Mouse (Mus musculus) liver, embryonic 13.5 days (tissue): ENCODE results near the gene Lrp1. TPM values are rescaled to one million over a fixed set of nuclear protein-coding genes. Genes with fewer than 3 reads are reported as not detected.
A peak's percentile ranks its signal among the peaks of the same experiment; 100 is the strongest.

Source experiments
- ATAC-seq: fragments of 200-750 bp; cut with Nextera tagmentation; 2 replicates; pipeline ENCODE4 v1.8.0; 2017; ENCODE audit warnings: low read depth, mild to moderate bottlenecking, moderate number of reproducible peaks, moderate library complexity
- DNase-seq: peaks from one replicate; pipeline ENCODE4 v3.0.0; 2022
- H3K27ac ChIP-seq: fragments of 300-500 bp; sonication (generic); 2 replicates; pipeline ENCODE4 v1.5.1; 2015; ENCODE audit warnings: moderate library complexity, mild to moderate bottlenecking, inconsistent platforms
- H3K27me3 ChIP-seq: fragments of 300-500 bp; sonication (generic); 2 replicates; pipeline ENCODE4 v1.6.1; 2015; ENCODE audit warnings: mild to moderate bottlenecking, inconsistent platforms
- H3K36me3 ChIP-seq: fragments of 300-500 bp; sonication (generic); 2 replicates; pipeline ENCODE4 v1.6.1; 2015; ENCODE audit warnings: mild to moderate bottlenecking, inconsistent platforms
- H3K4me1 ChIP-seq: fragments of 300-500 bp; sonication (generic); replicated peaks from 2 replicates; pipeline ENCODE4 v1.6.1; 2015; ENCODE audit warnings: inconsistent platforms
- H3K4me2 ChIP-seq: fragments of 300-500 bp; sonication (generic); 2 replicates; pipeline ENCODE4 v1.6.1; 2015; ENCODE audit warnings: inconsistent platforms, mild to moderate bottlenecking, moderate library complexity
- H3K4me3 ChIP-seq: fragments of 300-500 bp; sonication (generic); replicated peaks from 2 replicates; pipeline ENCODE4 v1.5.1; 2015; ENCODE audit warnings: mild to moderate bottlenecking, inconsistent platforms
- H3K9ac ChIP-seq: fragments of 300-500 bp; sonication (generic); 2 replicates; pipeline ENCODE4 v1.6.1; 2015; ENCODE audit warnings: mild to moderate bottlenecking, inconsistent platforms
- H3K9me3 ChIP-seq: fragments of 300-500 bp; sonication (generic); replicated peaks from 2 replicates; pipeline ENCODE4 v1.6.1; 2016; ENCODE audit warnings: inconsistent platforms
- WGBS: fragments of 180-500 bp; shearing (Covaris S2); methylation state at CpG from one replicate; pipeline ENCODE4 v1.1.7; 2015; ENCODE audit not compliant: insufficient replicate concordance; 5-methylcytosine and 5-hydroxymethylcytosine counted together
- polyA plus RNA-seq: library from polyadenylated mRNA; unstranded; fragments of >200 nt; fragmentation: Nextera tagmentation; extraction: Ambion mirVana; gene quantifications from 2 replicates; pipeline ENCODE4 v1.2.1, GENCODE M21; 2015

Lrp1 gene
- polyA plus RNA-seq, 1 experiment from 2014 or later: 15.1 TPM

GRCm38 (mm10) chr10:127612079-127612775, 8.7 kb downstream of the Lrp1 start:
- Histone ChIP-seq H3K36me3 (peaks cover 19% of the 10 kb centered on the region; the same call in 1 of the 2 replicates), H3K4me2 (no peak overlapping the region), H3K9ac (no peak overlapping the region), H3K9me3 (no peaks in the 10 kb centered on the region), H3K4me3 (no peak overlapping the region), H3K27me3 (peaks cover 28% of the 10 kb centered on the region), H3K27ac (peak overlapping the region; percentile 59), H3K4me1 (peaks cover 59% of the 10 kb centered on the region)
- ATAC-seq (peak; percentile 63), DNase-seq (no peak)
- 34% methylated on average over 14 of the region's 14 CpGs for WGBS

- ATAC-seq (no peak), DNase-seq (no peak)
- H3K9ac ChIP-seq: no peak overlapping the region
- H3K36me3 ChIP-seq: peaks cover 33% of the 10 kb centered on the region; the same call in 1 of the 2 replicates
- no peak overlapping the region for H3K4me3 ChIP-seq
- no peak overlapping the region for H3K4me2 ChIP-seq
- H3K4me1 ChIP-seq: peaks cover 41% of the 10 kb centered on the region
- no peak overlapping the region for H3K27ac ChIP-seq
- WGBS: 61% methylated on average over 9 of the region's 9 CpGs
- peaks cover 8% of the 10 kb centered on the region for H3K27me3 ChIP-seq
- H3K9me3 ChIP-seq: no peaks in the 10 kb centered on the region
Measured at GRCm38 (mm10) chr10:127610066-127610415, 10.9 kb downstream of the Lrp1 start.

GRCm38 (mm10) chr10:127609415-127610065, 11.4 kb downstream of the Lrp1 start:
- Histone ChIP-seq H3K9ac (no peak overlapping the region), H3K27ac (no peak overlapping the region), H3K4me2 (no peak overlapping the region), H3K36me3 (peaks cover 33% of the 10 kb centered on the region; the same call in 1 of the 2 replicates), H3K4me1 (peaks cover 41% of the 10 kb centered on the region), H3K4me3 (no peak overlapping the region), H3K9me3 (no peaks in the 10 kb centered on the region), H3K27me3 (peaks cover 3% of the 10 kb centered on the region; the same call in 1 of the 2 replicates)
- ATAC-seq: no peak
- no peak for DNase-seq
- WGBS: 60% methylated on average over 9 of the region's 9 CpGs

GRCm38 (mm10) chr10:127607059-127607458, 13.9 kb downstream of the Lrp1 start:
- H3K9ac ChIP-seq: no peak overlapping the region
- no peak for DNase-seq
- ATAC-seq: no peak
- 0 out of 2 replicates have a peak, but pooled peaks cover 7% of the 10 kb centered on the region for H3K27me3 ChIP-seq
- H3K36me3 ChIP-seq: peaks cover 39% of the 10 kb centered on the region; the same call in 1 of the 2 replicates
- 65% methylated on average over 7 of the region's 7 CpGs for WGBS
- peaks cover 32% of the 10 kb centered on the region for H3K4me1 ChIP-seq
- H3K27ac ChIP-seq: no peak overlapping the region
- no peak overlapping the region for H3K4me2 ChIP-seq
- H3K9me3 ChIP-seq: no peaks in the 10 kb centered on the region
- H3K4me3 ChIP-seq: no peak overlapping the region

- Histone ChIP-seq H3K4me2 (no peak overlapping the region), H3K4me1 (peaks cover 31% of the 10 kb centered on the region), H3K4me3 (no peak overlapping the region), H3K27ac (no peak overlapping the region), H3K9ac (no peak overlapping the region), H3K36me3 (peaks cover 38% of the 10 kb centered on the region; the same call in 1 of the 2 replicates), H3K9me3 (no peaks in the 10 kb centered on the region), H3K27me3 (0 out of 2 replicates have a peak, but pooled peaks cover 7% of the 10 kb centered on the region)
- WGBS: 73% methylated on average over 9 of the region's 9 CpGs
- DNase-seq: no peak
- no peak for ATAC-seq
Measured at GRCm38 (mm10) chr10:127605756-127606155, 15.2 kb downstream of the Lrp1 start.

GRCm38 (mm10) chr10:127605251-127605547, 15.7 kb downstream of the Lrp1 start:
- 58% methylated on average over 8 of the region's 8 CpGs for WGBS
- no peak overlapping the region for H3K27ac ChIP-seq
- 0 out of 2 replicates have a peak, but pooled peaks cover 7% of the 10 kb centered on the region for H3K27me3 ChIP-seq
- H3K9ac ChIP-seq: no peak overlapping the region
- H3K4me2 ChIP-seq: no peak overlapping the region
- H3K4me1 ChIP-seq: peaks cover 37% of the 10 kb centered on the region
- ATAC-seq (no peak), DNase-seq (no peak)
- peaks cover 37% of the 10 kb centered on the region; the same call in 1 of the 2 replicates for H3K36me3 ChIP-seq
- no peaks in the 10 kb centered on the region for H3K9me3 ChIP-seq
- no peak overlapping the region for H3K4me3 ChIP-seq

- no peak for DNase-seq
- peak overlapping the region; percentile 63 for H3K27ac ChIP-seq
Measured at GRCm38 (mm10) chr10:127604465-127605250, 16.3 kb downstream of the Lrp1 start.

GRCm38 (mm10) chr10:127603437-127604371, 17.2 kb downstream of the Lrp1 start:
- Histone ChIP-seq H3K36me3 (peaks cover 26% of the 10 kb centered on the region; the same call in 1 of the 2 replicates), H3K9ac (no peak overlapping the region), H3K27me3 (0 out of 2 replicates have a peak, but pooled peaks cover 7% of the 10 kb centered on the region), H3K4me2 (peak overlapping the region; percentile 14; the same call in 1 of the 2 replicates), H3K4me1 (peaks cover 49% of the 10 kb centered on the region), H3K4me3 (no peak overlapping the region; the same call in 1 of the 2 replicates), H3K9me3 (no peaks in the 10 kb centered on the region), H3K27ac (peak overlapping the region; percentile 63)
- DNase-seq (no peak), ATAC-seq (no peak)
- 20% methylated on average over 13 of the region's 13 CpGs for WGBS

More at GRCm38 (mm10) chr10:127604465-127605250, 16.3 kb downstream of the Lrp1 start:
- H3K9me3 ChIP-seq: no peaks in the 10 kb centered on the region
- no peak overlapping the region for H3K4me2 ChIP-seq
- no peak overlapping the region for H3K9ac ChIP-seq
- 0 out of 2 replicates have a peak, but pooled peaks cover 7% of the 10 kb centered on the region for H3K27me3 ChIP-seq
- H3K4me1 ChIP-seq: peaks cover 42% of the 10 kb centered on the region
- peak; percentile 48 for ATAC-seq
- 7% methylated on average over 15 of the region's 15 CpGs for WGBS
- peaks cover 34% of the 10 kb centered on the region; the same call in 1 of the 2 replicates for H3K36me3 ChIP-seq
- no peak overlapping the region for H3K4me3 ChIP-seq

- H3K4me1 ChIP-seq: peaks cover 62% of the 10 kb centered on the region
- ATAC-seq (no peak), DNase-seq (no peak)
- 75% methylated on average over 6 of the region's 6 CpGs for WGBS
- H3K9ac ChIP-seq: no peak overlapping the region
- H3K4me2 ChIP-seq: no peak overlapping the region
- peaks cover 26% of the 10 kb centered on the region; the same call in 1 of the 2 replicates for H3K36me3 ChIP-seq
- no peaks in the 10 kb centered on the region for H3K9me3 ChIP-seq
- H3K27ac ChIP-seq: no peak overlapping the region
- H3K4me3 ChIP-seq: no peak overlapping the region
- 0 out of 2 replicates have a peak, but pooled peaks cover 7% of the 10 kb centered on the region for H3K27me3 ChIP-seq
Measured at GRCm38 (mm10) chr10:127602194-127602593, 18.8 kb downstream of the Lrp1 start.

GRCm38 (mm10) chr10:127599779-127600541, 21.0 kb downstream of the Lrp1 start:
- no peaks in the 10 kb centered on the region for H3K9me3 ChIP-seq
- H3K4me3 ChIP-seq: no peak overlapping the region
- peaks cover 77% of the 10 kb centered on the region for H3K4me1 ChIP-seq
- DNase-seq (no peak), ATAC-seq (no peak)
- no peak overlapping the region for H3K9ac ChIP-seq
- peak overlapping the region; percentile 60 for H3K27ac ChIP-seq
- WGBS: 62% methylated on average over 17 of the region's 17 CpGs
- H3K27me3 ChIP-seq: 0 out of 2 replicates have a peak, but pooled peaks cover 7% of the 10 kb centered on the region
- H3K4me2 ChIP-seq: no peak overlapping the region
- H3K36me3 ChIP-seq: peaks cover 13% of the 10 kb centered on the region
